Mouse (Mus musculus): ENCODE measurements at regions not wholly inside any gene's neighbourhood (a gene's known extent, or its start where the extent isn't known, plus 50 kb on each side); places are given as distances from the start of the nearest gene placed in this dataset.

GRCm38 (mm10) chr2:179158881-179159280 lies 283.4 kb upstream of the Cdh4 start:
- DNase-seq: no peak

DNA sequence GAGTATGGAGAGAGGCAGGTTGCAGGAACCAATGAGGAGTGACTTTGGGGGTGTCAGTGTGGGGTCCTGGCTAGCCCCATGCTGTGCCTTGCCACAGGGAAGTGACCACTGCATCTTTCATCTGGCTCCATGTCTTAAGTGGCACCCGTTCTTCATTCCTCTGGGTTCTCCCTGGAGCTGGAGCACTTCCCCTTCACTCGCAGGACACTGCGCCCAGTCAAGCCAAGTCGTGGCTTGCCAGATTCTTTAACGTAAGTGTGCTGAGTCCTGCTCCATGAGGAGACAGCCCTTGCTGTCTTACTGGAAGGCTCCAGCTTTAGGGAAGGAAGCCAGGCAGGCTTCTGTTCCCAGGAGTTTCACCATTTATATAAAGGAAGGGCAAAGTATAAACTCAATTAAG lies 279.1 kb upstream of the Cdh4 start:
- no peak for DNase-seq

DNA sequence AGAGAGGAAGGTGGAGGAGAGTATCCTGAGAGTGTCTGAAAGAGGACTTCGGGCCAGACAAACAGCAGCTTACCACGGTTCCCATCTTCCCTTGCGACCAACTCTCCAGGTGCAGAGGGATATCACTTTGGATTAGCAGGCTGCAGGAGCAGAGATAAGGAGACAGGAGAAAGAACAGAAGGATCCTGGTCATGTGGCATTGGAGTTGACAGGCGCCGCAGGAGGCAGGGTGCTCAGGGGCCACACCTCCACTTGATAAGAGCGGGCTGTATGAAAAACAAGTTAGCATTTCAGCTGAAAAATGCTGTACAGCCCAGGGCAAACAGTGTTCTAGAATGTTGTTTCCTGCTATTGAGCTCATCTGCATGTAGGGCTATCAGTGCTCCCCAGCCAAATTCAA lies 272.1 kb upstream of the Cdh4 start:
- DNase-seq: no peak

GRCm38 (mm10) chr2:179170608-179171007 lies 271.6 kb upstream of the Cdh4 start:
- DNase-seq: no peak

- DNase-seq: peak; percentile 32
Observed at GRCm38 (mm10) chr2:179176835-179177530, 265.2 kb upstream of the Cdh4 start.

GRCm38 (mm10) chr2:179181366-179181765 lies 260.9 kb upstream of the Cdh4 start:
- no peak for DNase-seq

DNA sequence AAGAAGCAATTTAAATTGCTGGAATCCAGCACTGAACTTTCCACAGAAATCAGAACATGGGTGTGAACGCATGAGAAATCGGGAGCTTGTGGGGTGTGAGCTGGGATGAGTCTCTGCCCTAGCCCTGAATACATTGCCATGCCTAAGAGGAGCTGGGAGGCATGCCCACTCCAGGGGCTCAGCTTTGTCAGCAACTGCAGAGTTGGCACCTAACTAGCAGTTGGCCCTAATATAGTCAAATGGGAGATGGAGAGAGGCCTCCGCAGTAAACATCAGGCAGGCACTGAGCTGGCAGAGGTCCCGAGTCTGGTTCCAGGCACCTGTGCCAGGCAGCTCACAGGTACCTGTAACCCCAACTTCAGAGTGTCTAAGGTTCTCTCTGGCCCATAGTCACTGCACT lies 260.1 kb upstream of the Cdh4 start:
- DNase-seq: no peak

GRCm38 (mm10) chr2:179192906-179193496 lies 249.2 kb upstream of the Cdh4 start:
- no peak for DNase-seq

DNA sequence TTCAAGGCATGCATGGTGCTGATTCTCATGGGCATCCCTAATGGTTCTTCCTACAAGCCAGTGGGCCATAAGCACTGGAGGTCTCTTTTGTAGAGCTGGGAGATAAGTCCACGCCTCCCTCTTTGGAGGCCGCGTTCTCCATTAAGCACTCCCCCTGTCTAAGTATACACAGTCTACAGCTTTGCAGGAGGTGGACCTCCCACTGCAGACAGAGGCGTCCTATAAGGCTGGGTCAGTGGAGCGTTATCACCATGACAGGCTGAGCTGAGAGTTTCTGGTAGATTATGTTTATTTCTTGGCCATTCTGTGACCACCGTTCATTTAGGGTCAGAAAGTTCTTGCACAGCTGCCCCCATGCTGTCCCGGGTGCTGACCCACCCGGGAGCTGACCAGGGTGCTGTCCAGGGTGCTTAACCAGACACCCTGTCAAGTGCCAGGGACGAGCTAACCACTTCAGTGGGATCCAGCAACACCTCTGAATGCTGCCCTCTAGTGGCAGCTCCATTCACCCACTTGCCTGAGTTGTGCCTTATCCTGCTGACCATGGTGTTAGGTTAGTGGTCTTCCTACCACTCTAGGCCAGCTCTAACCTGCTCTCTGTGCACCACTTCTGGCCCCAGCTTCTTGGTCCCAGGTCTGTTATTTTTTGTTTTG lies 248.6 kb upstream of the Cdh4 start:
- peak; percentile 91 for DNase-seq

DNA sequence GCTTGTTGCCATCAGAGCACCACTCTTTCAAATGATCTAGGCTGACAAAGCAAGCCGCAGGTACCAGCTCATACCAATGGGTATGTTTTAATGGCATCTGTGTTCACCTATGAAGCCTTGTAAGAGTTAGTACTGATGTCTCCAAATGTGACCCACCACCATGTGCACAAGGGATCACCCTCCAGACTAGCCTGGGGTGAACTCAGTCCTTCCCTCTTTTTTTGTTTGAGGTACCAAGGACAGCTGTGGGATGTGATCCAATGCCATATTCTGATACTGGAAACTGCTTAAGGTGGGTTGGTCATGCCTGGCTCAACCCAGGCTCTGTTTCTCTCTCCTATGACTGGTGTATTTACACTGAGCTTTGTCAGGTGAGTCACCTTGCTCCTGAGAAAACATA lies 244.8 kb upstream of the Cdh4 start:
- DNase-seq: no peak

GRCm38 (mm10) chr2:179200495-179200894 lies 241.7 kb upstream of the Cdh4 start:
- peak; percentile 84 for DNase-seq

DNA sequence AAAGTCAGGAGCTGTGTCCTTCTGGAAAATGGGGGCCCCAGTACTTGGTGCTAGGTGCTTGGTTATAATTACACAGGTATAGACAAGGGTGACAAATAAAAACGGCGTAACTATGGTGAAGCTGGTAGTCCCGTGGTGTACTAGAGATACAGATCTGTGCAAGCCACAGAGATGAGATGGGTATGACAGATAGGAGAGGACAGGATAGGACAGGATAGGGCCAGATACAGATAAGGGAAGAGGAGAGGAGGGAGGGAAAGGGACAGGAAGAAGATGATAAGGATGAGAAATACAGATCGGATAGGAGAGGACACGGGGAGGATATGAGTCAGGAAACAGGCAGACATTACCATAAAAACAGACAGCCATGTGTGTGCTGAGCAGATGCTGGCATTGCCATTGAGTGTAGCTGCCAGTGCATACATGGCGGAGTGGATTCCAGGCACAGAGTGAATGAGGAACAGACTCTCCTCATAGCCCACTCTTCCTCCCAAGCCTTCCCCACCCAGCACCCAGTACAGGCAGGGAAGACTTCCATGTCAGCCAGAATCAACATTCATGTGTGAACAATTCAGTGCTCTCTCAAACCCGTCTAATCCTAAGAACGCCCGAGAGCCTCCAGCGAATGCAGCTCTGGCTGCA lies 231.9 kb upstream of the Cdh4 start:
- no peak for DNase-seq

GRCm38 (mm10) chr2:179216773-179217172 lies 225.5 kb upstream of the Cdh4 start:
- DNase-seq: no peak

- peak; percentile 31 for DNase-seq
Observed at GRCm38 (mm10) chr2:179228096-179228495, 214.1 kb upstream of the Cdh4 start.

DNA sequence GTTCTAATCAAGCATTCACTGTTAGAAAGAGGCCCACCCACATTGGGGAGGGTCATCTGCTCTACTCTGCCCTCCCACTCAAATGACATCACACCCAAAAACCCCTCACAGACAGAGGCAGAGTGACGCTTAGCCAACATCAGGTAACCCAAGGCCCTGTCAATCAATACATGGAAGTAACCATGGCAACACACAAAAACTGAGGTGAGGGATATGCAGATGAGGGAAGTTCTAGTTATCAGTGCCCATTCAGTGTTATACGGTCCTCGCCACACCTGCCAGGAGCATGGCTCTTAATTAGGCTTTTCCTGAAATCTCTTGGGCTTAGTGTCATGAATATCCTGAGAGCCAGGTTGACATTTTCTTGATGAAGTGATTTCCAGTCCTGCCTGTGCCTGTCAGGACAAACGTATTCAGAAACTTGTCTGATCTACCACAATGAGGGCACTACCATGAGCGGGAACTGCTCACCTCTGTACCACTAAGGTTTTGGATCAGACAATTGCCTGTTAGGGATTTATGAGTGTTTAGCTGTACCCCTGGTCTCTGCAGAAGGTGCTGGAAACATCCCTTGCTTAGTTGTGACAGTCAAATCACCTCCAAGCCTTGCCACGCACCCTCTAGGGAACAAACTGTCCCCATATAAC lies 210.4 kb upstream of the Cdh4 start:
- DNase-seq: no peak

GRCm38 (mm10) chr2:179238166-179238565 lies 204.1 kb upstream of the Cdh4 start:
- DNase-seq: no peak

GRCm38 (mm10) chr2:179260892-179261291 lies 181.3 kb upstream of the Cdh4 start:
- DNase-seq: no peak

- no peak for DNase-seq
Observed at GRCm38 (mm10) chr2:179263888-179264287, 178.3 kb upstream of the Cdh4 start.

- DNase-seq: no peak
Observed at GRCm38 (mm10) chr2:179265436-179265835, 176.8 kb upstream of the Cdh4 start.

- no peak for DNase-seq
Observed at GRCm38 (mm10) chr2:179277204-179277886, 164.9 kb upstream of the Cdh4 start.

- DNase-seq: no peak
Observed at GRCm38 (mm10) chr2:179277887-179278282, 164.3 kb upstream of the Cdh4 start.

GRCm38 (mm10) chr2:179282276-179282675 lies 160.0 kb upstream of the Cdh4 start:
- DNase-seq: no peak

GRCm38 (mm10) chr2:179290394-179290793 lies 151.8 kb upstream of the Cdh4 start:
- DNase-seq: no peak
